Mouse (Mus musculus): ENCODE results near the gene Vkorc1.

DNA sequence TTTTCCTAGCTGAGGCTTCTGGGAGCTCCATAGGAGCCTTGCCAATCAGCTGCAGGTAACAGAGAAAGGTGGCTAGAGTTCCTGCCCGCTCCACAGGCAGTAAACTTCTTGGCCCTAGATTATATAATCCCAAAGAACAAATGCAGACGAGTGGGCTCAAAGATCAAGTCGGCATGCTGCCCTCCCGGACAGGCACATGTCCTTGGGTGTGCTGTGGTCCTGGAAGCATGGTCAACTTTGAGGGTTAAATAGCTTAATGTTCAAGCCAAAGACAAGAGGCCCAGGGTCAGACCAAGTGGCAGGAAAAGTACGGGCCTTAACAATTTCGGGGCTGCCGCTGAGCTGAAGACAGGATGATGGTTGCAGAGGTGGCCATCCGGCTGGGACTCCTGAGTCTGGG, 30.6 kb upstream of the Vkorc1 start:
- TF ChIP-seq GATA1 (IDR thresholded peaks at IDR 0.05; ENCODE audit: borderline replicate concordance, low read length) (no peak), FLI1 (IDR thresholded peaks at IDR 0.05; ENCODE audit: low read length) (no peak)
